Mouse (Mus musculus): ENCODE results near the gene Erlin1.
A peak's percentile ranks its signal among the peaks of the same experiment; 100 is the strongest.

Erlin1 gene

DNA sequence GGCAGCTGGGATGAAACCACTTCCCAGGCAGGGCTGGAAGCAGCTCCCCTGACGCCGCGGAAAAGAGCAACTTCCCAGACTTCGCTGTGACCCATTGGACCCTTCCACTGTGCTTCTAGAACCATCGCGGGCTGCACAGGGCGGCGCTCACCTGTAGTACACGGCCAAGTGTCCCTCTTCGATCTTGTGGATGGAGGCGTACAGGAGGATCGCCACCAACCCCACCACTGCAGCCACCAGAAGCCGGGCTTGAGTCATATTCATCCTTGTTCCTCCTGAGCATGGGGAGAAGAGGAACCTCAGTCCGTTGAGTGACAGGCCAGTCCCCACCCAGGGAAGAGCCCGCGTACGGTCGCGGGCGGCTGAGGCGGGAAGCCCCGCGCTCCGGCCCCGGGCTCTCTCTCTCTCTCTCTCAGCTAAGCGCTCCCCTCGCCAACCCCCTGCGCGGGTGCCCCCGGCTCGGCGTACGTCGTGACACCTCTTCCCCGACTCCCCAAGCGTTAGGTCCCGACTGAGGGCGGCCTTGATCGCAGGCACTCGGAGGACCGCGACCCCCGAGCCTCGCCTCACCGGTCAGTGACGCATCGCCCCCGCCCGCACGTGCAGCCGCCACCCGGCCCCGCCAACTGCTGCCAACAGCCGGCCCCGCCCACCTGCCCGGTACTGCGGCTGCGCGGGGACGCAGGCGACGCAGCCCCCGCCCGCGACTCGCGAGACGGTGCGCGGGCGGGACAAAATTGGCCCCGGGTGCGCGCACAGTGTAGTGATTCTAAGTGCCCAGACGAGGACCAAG is at the start of gene Erlin1:
Erlin1 (minus strand) TSS at position 665 of the 793 bp plus-strand sequence.
- DNase-seq (ENCODE audit: low read depth, low spot score): peak; percentile 77

- no peak for DNase-seq (ENCODE audit: low read depth, low spot score)
Measured at GRCm38 (mm10) chr19:44117793-44118192, 48.2 kb upstream of the Erlin1 start.

- DNase-seq (ENCODE audit: low read depth, low spot score): no peak
Measured at GRCm38 (mm10) chr19:44111706-44112105, 42.1 kb upstream of the Erlin1 start.

DNA sequence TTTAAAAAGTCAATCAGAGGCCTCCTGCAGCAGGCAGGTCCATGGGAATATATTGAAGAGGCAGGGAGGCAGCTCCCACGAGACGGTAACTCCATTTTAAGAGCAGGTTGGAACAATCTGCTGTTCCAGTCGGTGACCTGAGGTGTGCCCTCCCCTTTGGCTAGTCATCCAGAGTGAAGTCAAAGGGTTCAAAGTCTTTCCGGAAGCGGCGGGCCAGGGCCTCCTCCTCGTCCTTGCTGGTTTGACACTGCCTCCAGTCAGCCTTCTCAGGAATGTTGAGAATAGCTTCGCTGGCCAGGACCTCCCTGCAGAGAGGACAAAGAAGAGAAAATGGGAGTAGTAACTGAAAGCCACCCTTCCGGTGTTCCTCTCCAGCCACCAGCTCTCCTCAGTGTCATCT is 40.8 kb upstream of the Erlin1 start:
- no peak for DNase-seq (ENCODE audit: low read depth, low spot score)

DNA sequence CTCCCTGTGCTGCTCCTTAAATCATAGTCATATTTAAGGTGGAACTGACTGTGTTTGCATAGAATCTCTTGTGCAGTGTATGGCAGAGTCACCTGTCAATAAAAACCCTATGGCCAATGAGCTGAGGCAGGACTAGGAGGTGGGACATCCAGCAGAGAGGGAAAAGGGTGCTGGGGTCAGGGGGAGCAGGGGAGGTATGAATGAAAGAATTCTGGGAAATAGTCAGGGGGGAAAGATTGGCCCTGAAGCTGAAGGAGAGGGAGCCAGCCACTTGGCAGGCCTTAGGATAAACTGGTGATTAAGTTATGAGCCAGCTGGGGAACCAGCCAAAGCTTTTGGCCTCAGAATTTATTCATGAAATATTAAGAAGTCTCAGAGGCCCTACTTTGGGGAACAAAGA is 39.4 kb upstream of the Erlin1 start:
- DNase-seq (ENCODE audit: low read depth, low spot score): no peak

DNA sequence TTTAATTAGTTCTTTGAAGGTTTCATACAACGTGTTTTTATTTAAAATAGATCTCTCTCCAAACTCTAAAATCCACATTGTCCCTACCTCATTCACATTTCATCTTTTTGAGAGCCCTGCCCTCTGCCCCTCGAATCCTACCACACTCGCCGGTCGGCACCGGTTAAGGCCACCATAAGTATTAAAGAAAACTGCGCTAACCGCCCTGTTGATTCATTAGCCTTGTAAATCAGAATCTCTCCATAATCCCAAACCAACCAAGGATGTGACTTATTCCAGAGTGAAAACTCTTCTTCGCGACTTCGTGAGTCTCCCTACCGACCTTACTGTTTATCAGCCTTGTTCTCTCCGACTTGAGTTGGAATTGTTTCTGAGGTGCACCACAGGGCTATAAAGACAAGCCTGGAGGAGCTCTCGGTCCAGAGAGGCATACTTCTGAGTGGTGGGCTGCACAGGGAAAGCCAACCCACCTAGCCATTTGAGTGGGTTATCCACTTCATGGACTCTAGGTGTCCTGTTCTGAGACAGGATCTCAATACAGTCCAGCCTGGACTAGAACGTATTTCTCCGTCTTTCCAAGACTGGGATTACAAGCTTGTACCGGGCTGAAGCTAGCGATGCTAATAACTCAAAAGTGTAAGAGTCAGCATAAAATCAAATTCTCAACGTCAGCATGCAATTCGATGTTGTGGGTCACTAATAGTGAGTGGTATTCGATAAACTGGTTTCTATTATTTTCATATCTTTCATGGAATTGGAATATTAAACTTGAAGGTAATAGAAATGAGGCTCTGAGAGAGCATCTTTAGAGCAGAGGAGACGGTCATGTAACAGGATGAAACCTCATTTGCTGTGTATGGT is 38.3 kb upstream of the Erlin1 start:
- no peak for DNase-seq (ENCODE audit: low read depth, low spot score)

DNA sequence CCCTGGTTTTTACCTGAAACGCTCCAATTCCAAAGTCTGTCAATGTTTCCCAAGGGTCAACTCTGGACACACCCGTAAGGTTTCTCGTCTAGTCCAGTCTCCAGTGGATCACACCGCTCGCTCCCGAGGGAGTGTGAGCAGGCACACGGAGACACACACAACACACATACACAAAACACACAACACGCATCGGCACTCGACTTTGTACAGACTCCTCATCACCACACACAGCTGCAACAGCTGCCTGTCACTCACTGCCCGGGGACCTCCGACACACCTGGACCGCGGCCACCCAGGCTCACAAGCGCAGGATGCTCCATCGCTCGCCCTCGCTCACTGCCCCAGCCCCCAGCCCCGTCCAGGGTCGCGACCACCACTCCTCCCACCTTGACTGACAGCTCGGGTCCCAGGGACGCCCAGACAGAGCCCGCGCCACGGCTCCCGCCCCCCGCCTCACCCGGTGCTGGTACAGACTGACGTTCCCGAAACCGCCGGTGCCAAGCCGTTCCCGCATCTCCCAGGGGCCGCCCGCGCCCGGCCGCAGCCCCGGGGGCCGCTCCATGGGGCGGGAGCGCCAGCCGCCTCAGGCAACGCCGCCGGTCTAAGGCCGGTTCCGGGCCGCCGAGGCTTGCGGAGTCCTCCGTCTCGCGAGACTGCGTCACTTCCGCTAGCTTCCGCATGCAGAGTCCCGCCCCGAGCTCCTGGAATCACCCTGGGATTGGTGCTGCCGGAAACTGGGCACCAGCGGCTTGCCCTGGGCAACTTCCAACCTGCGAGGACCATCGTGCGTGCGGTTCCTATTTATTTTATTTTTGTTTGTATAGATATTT is 37.5 kb upstream of the Erlin1 start, which contains the start of gene Chuk:
Chuk (minus strand) TSS at position 650 of the 830 bp plus-strand sequence.
- peak; percentile 95 for DNase-seq (ENCODE audit: low read depth, low spot score)

DNA sequence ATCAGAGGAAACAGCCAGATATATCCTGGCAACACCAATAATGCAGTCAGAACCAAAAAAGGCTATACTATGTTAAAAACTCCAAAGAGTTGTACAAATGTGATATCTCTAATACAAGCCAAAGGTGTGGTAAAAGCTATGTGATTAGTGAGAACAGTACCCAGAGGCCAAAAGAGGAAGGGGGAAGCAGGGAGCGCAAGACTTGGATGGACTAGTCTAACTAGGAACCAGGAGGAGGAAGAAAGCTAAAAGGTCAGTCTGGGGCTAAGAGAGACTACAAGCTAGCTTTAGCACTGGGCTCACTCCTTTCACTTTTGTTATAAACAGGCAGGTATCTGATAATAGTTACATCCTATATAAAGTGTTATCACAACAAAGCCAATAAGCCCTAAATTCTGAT is 34.8 kb upstream of the Erlin1 start:
- no peak for DNase-seq (ENCODE audit: low read depth, low spot score)

GRCm38 (mm10) chr19:44103001-44103400 is 33.4 kb upstream of the Erlin1 start:
- DNase-seq (ENCODE audit: low read depth, low spot score): no peak

- no peak for DNase-seq (ENCODE audit: low read depth, low spot score)
Measured at GRCm38 (mm10) chr19:44100840-44101239, 31.3 kb upstream of the Erlin1 start.

DNA sequence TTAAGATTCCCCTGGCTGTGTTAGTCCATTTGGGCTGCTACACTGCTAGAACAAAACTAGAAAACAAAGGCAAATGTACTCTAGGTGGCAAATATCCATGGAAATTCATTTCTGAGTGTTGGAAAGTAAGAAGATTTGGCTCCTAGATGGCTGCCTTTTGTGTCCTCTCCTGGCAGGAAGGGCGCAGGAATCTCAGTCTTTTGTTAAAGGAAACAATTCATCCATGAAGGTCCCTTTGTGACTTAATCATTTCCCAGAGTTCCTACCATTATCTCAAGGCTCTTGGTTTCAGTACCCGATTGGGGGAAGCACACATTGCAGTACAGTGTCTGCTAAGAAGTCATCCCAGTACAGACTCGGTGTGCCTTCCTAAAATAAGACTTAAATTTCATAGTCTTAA is 16.7 kb upstream of the Erlin1 start:
- no peak for DNase-seq (ENCODE audit: low read depth, low spot score)

DNA sequence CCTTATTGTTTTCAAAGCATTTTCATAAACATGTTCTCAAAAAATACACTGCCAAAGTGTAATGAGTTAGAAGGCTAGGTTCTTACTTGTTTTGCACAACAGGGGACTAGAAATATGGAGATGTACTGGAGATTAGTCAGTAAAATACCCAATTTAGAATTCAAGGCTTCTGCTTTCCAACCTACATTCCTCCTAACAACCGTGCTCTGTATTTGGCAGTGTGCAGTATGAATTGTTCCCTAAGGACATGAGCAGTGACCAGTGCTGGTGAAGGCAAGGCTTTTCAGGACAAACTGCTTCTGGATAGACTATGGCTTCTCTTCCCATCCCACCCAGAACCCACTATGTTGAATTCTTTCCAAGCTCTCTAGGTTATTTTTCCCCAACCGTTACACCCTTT is 11.3 kb upstream of the Erlin1 start:
- no peak for DNase-seq (ENCODE audit: low read depth, low spot score)

GRCm38 (mm10) chr19:44080023-44080422 is 10.4 kb upstream of the Erlin1 start:
- DNase-seq (ENCODE audit: low read depth, low spot score): no peak

DNA sequence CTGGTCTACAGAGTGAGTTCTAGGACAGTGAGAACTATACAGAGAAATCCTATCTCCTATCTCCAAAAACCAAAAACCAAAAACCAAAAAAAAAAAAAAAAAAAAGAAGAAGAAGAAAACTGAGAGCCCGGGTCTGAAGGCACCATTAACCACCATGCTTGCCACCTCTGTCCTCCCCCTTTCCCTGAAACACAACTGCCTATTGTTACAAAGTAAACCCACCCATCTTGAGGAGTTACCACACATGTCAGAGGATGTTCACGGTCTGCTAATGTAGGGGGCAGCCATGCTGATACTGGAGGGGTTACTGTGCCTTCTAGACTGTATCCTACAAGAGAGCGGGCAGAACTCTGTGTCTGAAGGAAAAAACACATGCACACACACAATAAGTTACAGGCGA is 7.4 kb upstream of the Erlin1 start:
- no peak for DNase-seq (ENCODE audit: low read depth, low spot score)

DNA sequence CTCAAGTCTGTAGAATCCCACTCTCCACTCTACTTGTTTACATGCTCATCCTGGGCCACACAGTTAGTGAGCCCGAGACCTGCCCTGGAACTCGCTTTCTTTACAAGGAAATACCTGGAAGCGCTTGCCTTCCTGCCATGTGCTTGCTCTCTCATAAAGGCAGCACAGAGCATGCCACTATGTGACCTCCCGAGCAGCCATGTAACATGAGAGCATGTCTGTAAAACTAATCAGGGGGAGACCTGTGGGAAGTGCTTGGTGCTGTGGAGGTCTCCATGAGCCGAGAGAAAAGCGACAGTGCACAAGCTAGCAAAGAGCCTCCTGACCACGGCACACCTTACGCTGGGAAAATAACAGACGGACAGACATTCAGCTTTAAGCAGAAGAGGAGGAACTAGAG is 6.9 kb upstream of the Erlin1 start:
- DNase-seq (ENCODE audit: low read depth, low spot score): no peak

- no peak for DNase-seq (ENCODE audit: low read depth, low spot score)
Measured at GRCm38 (mm10) chr19:44074986-44075385, 5.4 kb upstream of the Erlin1 start.

- no peak for DNase-seq (ENCODE audit: low read depth, low spot score)
Measured at GRCm38 (mm10) chr19:44071166-44071565, 1.6 kb upstream of the Erlin1 start.

- DNase-seq (ENCODE audit: low read depth, low spot score): no peak
Measured at GRCm38 (mm10) chr19:44069914-44070232, 288 bp upstream of the Erlin1 start.

GRCm38 (mm10) chr19:44068232-44068631 is 1.4 kb downstream of the Erlin1 start:
- DNase-seq (ENCODE audit: low read depth, low spot score): no peak

GRCm38 (mm10) chr19:44067323-44068049 is 2.1 kb downstream of the Erlin1 start:
- no peak for DNase-seq (ENCODE audit: low read depth, low spot score)

- no peak for DNase-seq (ENCODE audit: low read depth, low spot score)
Measured at GRCm38 (mm10) chr19:44064734-44065133, 4.9 kb downstream of the Erlin1 start.

Data from retina, postnatal 7 days (tissue).